ENCODE assay signal across 8 mouse cellular contexts in genomic region chr1:63178308-63178707, GRCm38 (mm10). TPM values are rescaled to one million over a fixed set of nuclear protein-coding genes. Genes with fewer than 3 reads are reported as not detected.
A peak's percentile ranks its signal among the peaks of the same experiment; 100 is the strongest.
DNase-seq lines count a peak whose midpoint lies in the region; ATAC-seq and TF ChIP-seq lines count a peak whose summit lies in the region.
"Had no signal": no experiment of that assay in that cellular context is flagged by ENCODE, and none has a peak within 500 bp of the region (broad histone marks: within the 10 kb centered on the region; RNA-seq: fewer than 3 reads in every experiment).

No protein-coding gene starts in this region.

- no peaks in the 10 kb centered on the region for H3K9me3 ChIP-seq in neural tube, embryonic 11.5 days (ENCODE audit: control insufficient read depth, low read length)
- no peaks in the 10 kb centered on the region for H3K9me3 ChIP-seq in forebrain, embryonic 13.5 days (replicated peaks)
- H3K9me3 ChIP-seq in liver, embryonic 14.5 days (ENCODE audit: control insufficient read depth, low read length): no peaks in the 10 kb centered on the region

- ATAC-seq in neural tube, embryonic 11.5 days (ENCODE audit: insufficient read depth, low FRiP score, low TSS enrichment): no peak
- ATAC-seq in forebrain, embryonic 13.5 days: no peak
- no peak for ATAC-seq in liver, embryonic 14.5 days (ENCODE audit: insufficient read depth)

- no peak for TF ChIP-seq EP300 in liver, embryonic 14.5 days (IDR thresholded peaks at IDR 0.05; ENCODE audit: low read depth)

- peaks cover 13% of the 10 kb centered on the region for H3K4me1 ChIP-seq in neural tube, embryonic 11.5 days (ENCODE audit: control insufficient read depth, insufficient read depth, low read length)
- H3K4me1 ChIP-seq in forebrain, embryonic 13.5 days: peaks cover 35% of the 10 kb centered on the region
- H3K4me1 ChIP-seq in liver, embryonic 14.5 days (replicated peaks; ENCODE audit: control insufficient read depth in 2 of 2, insufficient read depth in 2 of 2, low read length in 1 of 2): peaks cover 10 to 22% of the 10 kb centered on the region in 2 experiments

- H3K36me3 ChIP-seq in neural tube, embryonic 11.5 days (ENCODE audit: control insufficient read depth, insufficient read depth, low read length): no peaks in the 10 kb centered on the region; the same call in 1 of the 2 replicates
- peaks cover 27% of the 10 kb centered on the region for H3K36me3 ChIP-seq in forebrain, embryonic 13.5 days (ENCODE audit: poor library complexity, severe bottlenecking)
- H3K36me3 ChIP-seq in liver, embryonic 14.5 days (replicated peaks; ENCODE audit: control insufficient read depth, insufficient read depth, low read depth): peaks cover 26% of the 10 kb centered on the region

- 82% methylated on average over 3 of the region's 3 CpGs for WGBS in neural tube, embryonic 11.5 days
- WGBS in forebrain, embryonic 13.5 days: 78% methylated on average over 3 of the region's 3 CpGs
- WGBS in liver, embryonic 14.5 days (ENCODE audit: insufficient replicate concordance): 38% methylated on average over 3 of the region's 3 CpGs

- no peak for TF ChIP-seq CTCF in liver, embryonic 14.5 days (IDR thresholded peaks at IDR 0.05; ENCODE audit: low read depth)

- H3K27me3 ChIP-seq in neural tube, embryonic 11.5 days (ENCODE audit: control insufficient read depth, insufficient read depth, low read length): no peaks in the 10 kb centered on the region
- H3K27me3 ChIP-seq in forebrain, embryonic 13.5 days: no peaks in the 10 kb centered on the region
- H3K27me3 ChIP-seq in liver, embryonic 14.5 days (ENCODE audit: control insufficient read depth, insufficient read depth, low read length): no peaks in the 10 kb centered on the region

- no peak for DNase-seq in neural tube, embryonic 11.5 days (ENCODE audit: low spot score)
- DNase-seq in neural tube, embryonic 10.5 days (ENCODE audit: extremely low spot score, low spot score): no peak
- DNase-seq in liver, embryonic 14.5 days (ENCODE audit: low read depth in 3 of 3, low spot score in 3 of 3): no peak
- DNase-seq in layer of hippocampus, adult 8-10 months (ENCODE audit: low spot score in 2 of 2): no peak
- DNase-seq in retina, embryonic 14.5 days (ENCODE audit: low spot score): no peak
- no peak for DNase-seq in lung, postnatal 4 days
- DNase-seq: kidney, adult 9 months had no signal

- H3K4me3 ChIP-seq in neural tube, embryonic 11.5 days (ENCODE audit: low read depth, low read length): no peak overlapping the region
- H3K4me3 ChIP-seq in forebrain, embryonic 13.5 days: peak overlapping the region; percentile 93
- peak overlapping the region; percentile 96 to 98 for H3K4me3 ChIP-seq in liver, embryonic 14.5 days (ENCODE audit: insufficient read depth in 1 of 2, low read depth in 2 of 2, low read length in 2 of 2)

- no peak overlapping the region for H3K27ac ChIP-seq in neural tube, embryonic 11.5 days (ENCODE audit: low read depth, low read length)
- no peak overlapping the region for H3K27ac ChIP-seq in forebrain, embryonic 13.5 days
- no peak overlapping the region for H3K27ac ChIP-seq in liver, embryonic 14.5 days

- H3K9ac ChIP-seq in neural tube, embryonic 11.5 days (ENCODE audit: low read length): no peak overlapping the region
- H3K9ac ChIP-seq in forebrain, embryonic 13.5 days: peak overlapping the region; percentile 96
- H3K9ac ChIP-seq in liver, embryonic 14.5 days (replicated peaks): peak overlapping the region; percentile 98

- peak overlapping the region; percentile 89 for H3K4me2 ChIP-seq in neural tube, embryonic 11.5 days (ENCODE audit: low read depth)
- H3K4me2 ChIP-seq in forebrain, embryonic 13.5 days: peak overlapping the region; percentile 79
- H3K4me2 ChIP-seq in liver, embryonic 14.5 days (ENCODE audit: low read depth): peak overlapping the region; percentile 84

RNA-seq across cellular contexts. Expression of gene Ndufs1, which starts 1.7 kb away (rescaled TPM):
- 153 and 159 TPM in 2 replicates for polyA plus RNA-seq in neural tube, embryonic 11.5 days (2014; fragmentation: Nextera tagmentation; extraction: Ambion mirVana)
- 119 and 129 TPM in 2 replicates for polyA plus RNA-seq in forebrain, embryonic 13.5 days (2015; fragmentation: Nextera tagmentation; extraction: Ambion mirVana)
- polyA plus RNA-seq in liver, embryonic 14.5 days (2012; rRNA removed): 38.2 and 57.9 TPM in 2 replicates
- 108 and 122 TPM in 2 replicates for polyA plus RNA-seq in liver, embryonic 14.5 days (2014; fragmentation: Nextera tagmentation; extraction: Ambion mirVana)
- total RNA-seq in layer of hippocampus, adult 8-10 months (2022): 100 to 1,000 TPM; 155 to 166 (median 160) TPM

RNA-seq across cellular contexts. Expression of gene Eef1b2, which starts 1.7 kb away (rescaled TPM):
- 550 and 557 TPM in 2 replicates for polyA plus RNA-seq in neural tube, embryonic 11.5 days (2014; fragmentation: Nextera tagmentation; extraction: Ambion mirVana)
- 499 and 537 TPM in 2 replicates for polyA plus RNA-seq in forebrain, embryonic 13.5 days (2015; fragmentation: Nextera tagmentation; extraction: Ambion mirVana)
- polyA plus RNA-seq in liver, embryonic 14.5 days (2012; rRNA removed): 383 and 523 TPM in 2 replicates
- polyA plus RNA-seq in liver, embryonic 14.5 days (2014; fragmentation: Nextera tagmentation; extraction: Ambion mirVana): 382 TPM in 2 replicates
- total RNA-seq in layer of hippocampus, adult 8-10 months (2022): 100 to 1,000 TPM; 310 to 454 (median 387) TPM

RNA-seq across cellular contexts. Expression of gene Gpr1, which starts 36.0 kb away (rescaled TPM):
- 0.41 and 0.45 TPM in 2 replicates for polyA plus RNA-seq in neural tube, embryonic 11.5 days (2014; fragmentation: Nextera tagmentation; extraction: Ambion mirVana)
- 0.14 and 0.48 TPM in 2 replicates for polyA plus RNA-seq in forebrain, embryonic 13.5 days (2015; fragmentation: Nextera tagmentation; extraction: Ambion mirVana)
- not detected in 2 replicates for polyA plus RNA-seq in liver, embryonic 14.5 days (2012; rRNA removed)
- not detected in 2 replicates for polyA plus RNA-seq in liver, embryonic 14.5 days (2014; fragmentation: Nextera tagmentation; extraction: Ambion mirVana)
- under 1 TPM; 0.31 to 0.74 (median 0.67) TPM for total RNA-seq in layer of hippocampus, adult 8-10 months (2022)
